Mouse (Mus musculus) adipose tissue, adult 10 weeks (tissue): ENCODE data around the gene Olfr56. TPM values are rescaled to one million over a fixed set of nuclear protein-coding genes. Genes with fewer than 3 reads are reported as not detected.

Experiments
- polyA plus RNA-seq: library from polyadenylated mRNA; stranded (reverse); fragments of 350-450 nt; fragmentation: Illumina TruSeq; extraction: RNeasy Lipid Tissue Mini Kit (QIAGEN cat#74804); gene quantifications from one replicate; pipeline ENCODE4 v1.2.3, GENCODE M21; 2014; ENCODE audit warnings: low read depth, low replicate concordance

Olfr56 gene
- 0.92 TPM for polyA plus RNA-seq

GRCm38 (mm10) chr11:48978240-48978939 is at the start of gene Olfr56:
Gene Olfr56, plus strand, starts transcription at chr11:48978889.

GRCm38 (mm10) chr11:48946090-48946489 is 32.6 kb upstream of the Olfr56 start, which contains the start of gene Psme2b:
Gene Psme2b, minus strand, starts transcription at chr11:48946190.

GRCm38 (mm10) chr11:48979251-48979650 is 562 bp downstream of the Olfr56 start, which contains the start of gene 9930111J21Rik1:
Gene 9930111J21Rik1, minus strand, starts transcription at chr11:48979398.

GRCm38 (mm10) chr11:48991740-48992520 is 13.2 kb downstream of the Olfr56 start, which contains the start of gene Gm12185:
Gene Gm12185, minus strand, starts transcription at chr11:48992226.

GRCm38 (mm10) chr11:48994018-48994417 is 15.3 kb downstream of the Olfr56 start, which contains the start of gene Tgtp1:
Gene Tgtp1, minus strand, starts transcription at chr11:48994172.

GRCm38 (mm10) chr11:49051093-49051891 is 72.6 kb downstream of the Olfr56 start, which contains the start of gene 9930111J21Rik2:
Gene 9930111J21Rik2, minus strand, starts transcription at chr11:49051242.

GRCm38 (mm10) chr11:49063713-49064469 is 85.2 kb downstream of the Olfr56 start, which contains the start of gene Tgtp2:
Gene Tgtp2, minus strand, starts transcription at chr11:49064206.

GRCm38 (mm10) chr11:49076001-49076757 is 97.5 kb downstream of the Olfr56 start, which contains the start of gene Ifi47:
Gene Ifi47, plus strand, starts transcription at chr11:49076587.

GRCm38 (mm10) chr11:49114774-49115173 is 136.1 kb downstream of the Olfr56 start, which contains the start of gene Olfr1396:
Gene Olfr1396, minus strand, starts transcription at chr11:49114874.

GRCm38 (mm10) chr11:49141974-49142373 is 163.3 kb downstream of the Olfr56 start, which contains the start of gene Olfr1395:
Gene Olfr1395, plus strand, starts transcription at chr11:49142274.

GRCm38 (mm10) chr11:49154077-49154476 is 175.4 kb downstream of the Olfr56 start, which contains the start of gene Olfr1394:
Gene Olfr1394, plus strand, starts transcription at chr11:49154377.

Other genes with a start within 250 kb of the Olfr56 start
- 827 TPM for gene Rack1, start 178.6 kb upstream of the Olfr56 start, polyA plus RNA-seq
- gene Trim41, start 161.5 kb upstream of the Olfr56 start, polyA plus RNA-seq: 40.1 TPM
- 18.8 TPM for gene Trim7, start 152.7 kb upstream of the Olfr56 start, polyA plus RNA-seq
- gene Gm12184, start 152.2 kb upstream of the Olfr56 start, polyA plus RNA-seq: 11.4 TPM
- gene Irgm1, start 107.2 kb upstream of the Olfr56 start, polyA plus RNA-seq: 23.5 TPM
- gene Gm5431, start 76.7 kb upstream of the Olfr56 start, polyA plus RNA-seq: 1.8 TPM
- gene Psme2b, start 32.7 kb upstream of the Olfr56 start, polyA plus RNA-seq: 2.4 TPM
- 1.5 TPM for gene 9930111J21Rik1, start 509 bp downstream of the Olfr56 start, polyA plus RNA-seq
- 0.30 TPM for gene Gm12185, start 13.3 kb downstream of the Olfr56 start, polyA plus RNA-seq
- 9.5 TPM for gene Tgtp1, start 15.3 kb downstream of the Olfr56 start, polyA plus RNA-seq
- gene 9930111J21Rik2, start 72.4 kb downstream of the Olfr56 start, polyA plus RNA-seq: 4.0 TPM
- 14.4 TPM for gene Tgtp2, start 85.3 kb downstream of the Olfr56 start, polyA plus RNA-seq
- 10.8 TPM for gene Ifi47, start 97.7 kb downstream of the Olfr56 start, polyA plus RNA-seq
- 0.45 TPM for gene Olfr1396, start 136.0 kb downstream of the Olfr56 start, polyA plus RNA-seq
- not detected for gene Olfr1395, start 163.4 kb downstream of the Olfr56 start, polyA plus RNA-seq
- gene Olfr1394, start 175.5 kb downstream of the Olfr56 start, polyA plus RNA-seq: not detected
- 21.1 TPM for gene Btnl9, start 208.3 kb downstream of the Olfr56 start, polyA plus RNA-seq
- gene Zfp62, start 224.4 kb downstream of the Olfr56 start, polyA plus RNA-seq: 16.9 TPM